Comparison of ENCODE assay signal across 15 mouse cellular contexts in genomic region chr11:75031251-75031650, GRCm38 (mm10).
DNase-seq lines count a peak whose midpoint lies in the region; ATAC-seq lines count a peak whose summit lies in the region.
"Had no signal": no experiment of that assay in that cellular context is flagged by ENCODE, and none has a peak within 500 bp of the region (broad histone marks: within the 10 kb centered on the region; RNA-seq: fewer than 3 reads in every experiment).

No protein-coding gene starts in this region.

- H3K27ac ChIP-seq in lung, embryonic 16.5 days (ENCODE audit: low read length), result peak overlapping the region; percentile 59; the same call in 1 of the 2 replicates
- H3K27ac ChIP-seq in brown adipose tissue, adult 24 weeks (replicated peaks; ENCODE audit: low read depth, low read length), result peak overlapping the region; percentile 84
- H3K27ac ChIP-seq: embryonic facial prominence, embryonic 15.5 days; kidney, postnatal 0 days; neural tube, embryonic 13.5 days had no signal

- H3K4me1 ChIP-seq in lung, embryonic 16.5 days (replicated peaks; ENCODE audit: control insufficient read depth, insufficient read depth, low read length), result peaks cover 30% of the 10 kb centered on the region
- H3K4me1 ChIP-seq in brown adipose tissue, adult 24 weeks (ENCODE audit: control insufficient read depth, insufficient read depth, insufficient read length, low read length), result peaks cover 32% of the 10 kb centered on the region

- no peak overlapping the region for H3K9ac ChIP-seq in lung, embryonic 16.5 days (ENCODE audit: low read length)
- H3K9ac ChIP-seq: embryonic facial prominence, embryonic 15.5 days; forebrain, postnatal 0 days; liver, postnatal 0 days; neural tube, embryonic 13.5 days had no signal

- ATAC-seq in lung, embryonic 16.5 days (ENCODE audit: low read depth), result peak; percentile 62; the same call in 1 of the 2 replicates
- ATAC-seq in megakaryocyte progenitor cell, adult 5-6 weeks (replicated peaks; ENCODE audit: poor library complexity), result 0 out of 2 replicates have a peak, but pooled peaks have one; percentile 26
- ATAC-seq: forebrain, postnatal 0 days; inflammation-experienced regulatory T-cells, adult 6 months; liver, postnatal 0 days; midbrain, embryonic 16.5 days had no signal

- DNase-seq in heart, adult 11 months, result peak; percentile 92
- DNase-seq in heart, postnatal 25 days (ENCODE audit: low spot score), result no peak
- DNase-seq in lung, postnatal 25 days (ENCODE audit: low spot score), result no peak
- DNase-seq in kidney, postnatal 36 days, result no peak
- no peak for DNase-seq in gastrocnemius, postnatal 10 days
- DNase-seq: forebrain, postnatal 0 days; liver, postnatal 0 days had no signal

- no peaks in the 10 kb centered on the region for H3K27me3 ChIP-seq in lung, embryonic 16.5 days (ENCODE audit: control insufficient read depth, insufficient read depth, low read depth, low read length)
- H3K27me3 ChIP-seq: embryonic facial prominence, embryonic 15.5 days; neural tube, embryonic 13.5 days had no signal

- H3K4me3 ChIP-seq in lung, embryonic 16.5 days (ENCODE audit: low read length), result no peak overlapping the region
- H3K4me3 ChIP-seq in brown adipose tissue, adult 24 weeks (ENCODE audit: insufficient read depth, low read depth, low read length), result no peak overlapping the region
- H3K4me3 ChIP-seq: embryonic facial prominence, embryonic 15.5 days; neural tube, embryonic 13.5 days had no signal

- intact Hi-C loops in heart, postnatal 25 days (cut with DNase I), result no loop called here

- 25% methylated on average over 2 of the region's 2 CpGs for WGBS in lung, embryonic 16.5 days

- no peaks in the 10 kb centered on the region for H3K9me3 ChIP-seq in lung, embryonic 16.5 days (ENCODE audit: control insufficient read depth, low read length)
- H3K9me3 ChIP-seq: embryonic facial prominence, embryonic 15.5 days; neural tube, embryonic 13.5 days had no signal

- no peaks in the 10 kb centered on the region for H3K36me3 ChIP-seq in lung, embryonic 16.5 days (ENCODE audit: control insufficient read depth, insufficient read depth, low read length)
- H3K36me3 ChIP-seq: embryonic facial prominence, embryonic 15.5 days; neural tube, embryonic 13.5 days had no signal

- no peak overlapping the region for H3K4me2 ChIP-seq in lung, embryonic 16.5 days (ENCODE audit: low read depth, low read length)
- H3K4me2 ChIP-seq: embryonic facial prominence, embryonic 15.5 days; neural tube, embryonic 13.5 days had no signal
